Mouse (Mus musculus) midbrain, embryonic 12.5 days (tissue): ENCODE data around the gene Lnpk. TPM values are rescaled to one million over a fixed set of nuclear protein-coding genes. Genes with fewer than 3 reads are reported as not detected.

ENCODE experiments used
- ATAC-seq: fragments of 200-750 bp; cut with Nextera tagmentation; 2 replicates; pipeline ENCODE4 v1.8.0; 2017; ENCODE audit warnings: low read depth, moderate TSS enrichment, moderate library complexity; ENCODE audit not compliant: low FRiP score
- H3K27ac ChIP-seq: fragments of 300-500 bp; sonication (generic); replicated peaks from 2 replicates; pipeline ENCODE4 v1.5.1; 2016; ENCODE audit warnings: mild to moderate bottlenecking
- H3K27me3 ChIP-seq: fragments of 300-500 bp; sonication (generic); 2 replicates; pipeline ENCODE4 v1.6.1; 2016; ENCODE audit warnings: mild to moderate bottlenecking
- H3K36me3 ChIP-seq: fragments of 300-500 bp; sonication (generic); 2 replicates; pipeline ENCODE4 v1.6.1; 2016
- H3K4me1 ChIP-seq: fragments of 300-500 bp; sonication (generic); 2 replicates; pipeline ENCODE4 v1.6.1; 2016
- H3K4me2 ChIP-seq: fragments of 300-500 bp; sonication (generic); replicated peaks from 2 replicates; pipeline ENCODE4 v1.6.1; 2016; ENCODE audit warnings: mild to moderate bottlenecking, moderate library complexity
- H3K4me3 ChIP-seq: fragments of 300-500 bp; sonication (generic); 2 replicates; pipeline ENCODE4 v1.5.1; 2016; ENCODE audit warnings: mild to moderate bottlenecking
- H3K9ac ChIP-seq: fragments of 300-500 bp; sonication (generic); replicated peaks from 2 replicates; pipeline ENCODE4 v1.6.1; 2016; ENCODE audit warnings: mild to moderate bottlenecking, moderate library complexity
- H3K9me3 ChIP-seq: fragments of 300-500 bp; sonication (generic); 2 replicates; pipeline ENCODE4 v1.6.1; 2016; ENCODE audit warnings: mild to moderate bottlenecking
- WGBS: fragments of 180-500 bp; shearing (Covaris S2); methylation state at CpG from one replicate; pipeline ENCODE4 v1.1.7; 2016; 5-methylcytosine and 5-hydroxymethylcytosine counted together
- polyA plus RNA-seq: library from polyadenylated mRNA; unstranded; fragments of >200 nt; fragmentation: Nextera tagmentation; extraction: Ambion mirVana; gene quantifications from 2 replicates; pipeline ENCODE4 v1.2.1, GENCODE M21; 2016

Lnpk gene
- polyA plus RNA-seq, 1 experiment from 2014 or later = 60.8 TPM

- H3K27me3 ChIP-seq = no peaks in the 10 kb centered on the region
Measured at GRCm38 (mm10) chr2:74570390-74570789, 8.8 kb downstream of the Lnpk start.

GRCm38 (mm10) chr2:74559822-74560221 lies 19.4 kb downstream of the Lnpk start:
- no peak for ATAC-seq
- H3K27me3 ChIP-seq = no peaks in the 10 kb centered on the region
- peaks cover 15% of the 10 kb centered on the region for H3K36me3 ChIP-seq
- no peak overlapping the region for H3K4me3 ChIP-seq
- WGBS = 92% methylated on average over 2 of the region's 2 CpGs
- H3K27ac ChIP-seq = no peak overlapping the region
- H3K9me3 ChIP-seq = no peaks in the 10 kb centered on the region
- no peak overlapping the region for H3K4me2 ChIP-seq
- H3K4me1 ChIP-seq = peaks cover 2% of the 10 kb centered on the region; the same call in 1 of the 2 replicates
- H3K9ac ChIP-seq = no peak overlapping the region

More at GRCm38 (mm10) chr2:74570390-74570789, 8.8 kb downstream of the Lnpk start:
- 79% methylated on average over 4 of the region's 4 CpGs for WGBS
- no peak for ATAC-seq
- no peaks in the 10 kb centered on the region for H3K9me3 ChIP-seq
- H3K36me3 ChIP-seq = peaks cover 3% of the 10 kb centered on the region; the same call in 1 of the 2 replicates
- H3K9ac ChIP-seq = no peak overlapping the region
- no peak overlapping the region for H3K4me3 ChIP-seq
- no peak overlapping the region for H3K4me2 ChIP-seq
- H3K27ac ChIP-seq = no peak overlapping the region
- no peaks in the 10 kb centered on the region for H3K4me1 ChIP-seq

- H3K27me3 ChIP-seq = no peaks in the 10 kb centered on the region
- H3K9ac ChIP-seq = no peak overlapping the region
- H3K27ac ChIP-seq = no peak overlapping the region
- no peak overlapping the region for H3K4me3 ChIP-seq
- H3K4me2 ChIP-seq = no peak overlapping the region
- peaks cover 17% of the 10 kb centered on the region for H3K36me3 ChIP-seq
- no peak for ATAC-seq
- H3K9me3 ChIP-seq = no peaks in the 10 kb centered on the region
- 93% methylated on average over 2 of the region's 2 CpGs for WGBS
- peaks cover 2% of the 10 kb centered on the region; the same call in 1 of the 2 replicates for H3K4me1 ChIP-seq
Measured at GRCm38 (mm10) chr2:74559092-74559491, 20.1 kb downstream of the Lnpk start.

GRCm38 (mm10) chr2:74557451-74557850 lies 21.8 kb downstream of the Lnpk start:
- H3K27me3 ChIP-seq = no peaks in the 10 kb centered on the region
- peaks cover 2% of the 10 kb centered on the region; the same call in 1 of the 2 replicates for H3K4me1 ChIP-seq
- H3K4me3 ChIP-seq = no peak overlapping the region
- ATAC-seq = peak; percentile 65; the same call in 1 of the 2 replicates
- H3K36me3 ChIP-seq = peaks cover 23% of the 10 kb centered on the region
- 54% methylated on average over 2 of the region's 2 CpGs for WGBS
- H3K9ac ChIP-seq = no peak overlapping the region
- no peaks in the 10 kb centered on the region for H3K9me3 ChIP-seq
- H3K27ac ChIP-seq = no peak overlapping the region
- no peak overlapping the region for H3K4me2 ChIP-seq

- Histone ChIP-seq H3K27ac (no peak overlapping the region), H3K36me3 (peaks cover 17% of the 10 kb centered on the region), H3K4me2 (no peak overlapping the region), H3K4me1 (no peaks in the 10 kb centered on the region), H3K4me3 (no peak overlapping the region), H3K27me3 (no peaks in the 10 kb centered on the region), H3K9ac (no peak overlapping the region), H3K9me3 (no peaks in the 10 kb centered on the region)
- ATAC-seq = no peak
Measured at GRCm38 (mm10) chr2:74551929-74552328, 27.3 kb downstream of the Lnpk start.

GRCm38 (mm10) chr2:74548306-74548705 lies 30.9 kb downstream of the Lnpk start:
- Histone ChIP-seq H3K9me3 (no peaks in the 10 kb centered on the region), H3K4me1 (no peaks in the 10 kb centered on the region), H3K27me3 (no peaks in the 10 kb centered on the region), H3K27ac (no peak overlapping the region), H3K4me2 (no peak overlapping the region), H3K36me3 (peaks cover 7% of the 10 kb centered on the region), H3K4me3 (no peak overlapping the region), H3K9ac (no peak overlapping the region)
- WGBS = 83% methylated on average over 2 of the region's 2 CpGs
- ATAC-seq = no peak

- Histone ChIP-seq H3K27me3 (no peaks in the 10 kb centered on the region), H3K9me3 (no peaks in the 10 kb centered on the region), H3K4me3 (no peak overlapping the region), H3K4me1 (0 out of 2 replicates have a peak, but pooled peaks cover 6% of the 10 kb centered on the region), H3K27ac (no peak overlapping the region), H3K4me2 (no peak overlapping the region), H3K36me3 (no peaks in the 10 kb centered on the region), H3K9ac (no peak overlapping the region)
- WGBS = 83% methylated on average over 5 of the region's 5 CpGs
- ATAC-seq = no peak
Measured at GRCm38 (mm10) chr2:74508302-74508701, 70.9 kb downstream of the Lnpk start.

- no peak overlapping the region for H3K9ac ChIP-seq
- no peaks in the 10 kb centered on the region for H3K9me3 ChIP-seq
- H3K4me2 ChIP-seq = no peak overlapping the region
- H3K4me3 ChIP-seq = no peak overlapping the region
- H3K27me3 ChIP-seq = no peaks in the 10 kb centered on the region
- WGBS = 47% methylated on average over 8 of the region's 8 CpGs
- H3K27ac ChIP-seq = no peak overlapping the region
- no peak for ATAC-seq
- H3K36me3 ChIP-seq = no peaks in the 10 kb centered on the region
- H3K4me1 ChIP-seq = 0 out of 2 replicates have a peak, but pooled peaks cover 6% of the 10 kb centered on the region
Measured at GRCm38 (mm10) chr2:74506439-74506838, 72.8 kb downstream of the Lnpk start.

- Histone ChIP-seq H3K4me2 (no peak overlapping the region), H3K27ac (no peak overlapping the region), H3K9me3 (no peaks in the 10 kb centered on the region), H3K4me1 (no peaks in the 10 kb centered on the region), H3K9ac (no peak overlapping the region), H3K36me3 (no peaks in the 10 kb centered on the region), H3K4me3 (no peak overlapping the region), H3K27me3 (no peaks in the 10 kb centered on the region)
- no peak for ATAC-seq
- WGBS = 90% methylated on average over 2 of the region's 2 CpGs
Measured at GRCm38 (mm10) chr2:74500307-74500706, 78.9 kb downstream of the Lnpk start.

GRCm38 (mm10) chr2:74497851-74498250 lies 81.4 kb downstream of the Lnpk start:
- Histone ChIP-seq H3K27me3 (no peaks in the 10 kb centered on the region), H3K9ac (no peak overlapping the region), H3K9me3 (no peaks in the 10 kb centered on the region), H3K4me2 (no peak overlapping the region), H3K4me3 (no peak overlapping the region), H3K36me3 (no peaks in the 10 kb centered on the region), H3K27ac (no peak overlapping the region), H3K4me1 (no peaks in the 10 kb centered on the region)
- 40% methylated on average over 5 of the region's 5 CpGs for WGBS
- ATAC-seq = no peak

- Histone ChIP-seq H3K4me1 (peaks cover 4% of the 10 kb centered on the region; the same call in 1 of the 2 replicates), H3K9me3 (no peaks in the 10 kb centered on the region), H3K9ac (no peak overlapping the region), H3K36me3 (no peaks in the 10 kb centered on the region), H3K4me3 (no peak overlapping the region), H3K4me2 (no peak overlapping the region), H3K27ac (no peak overlapping the region), H3K27me3 (no peaks in the 10 kb centered on the region)
- WGBS = 75% methylated on average over 13 of the region's 13 CpGs
- ATAC-seq = no peak
Measured at GRCm38 (mm10) chr2:74491426-74491825, 87.8 kb downstream of the Lnpk start.

- Histone ChIP-seq H3K4me1 (peaks cover 4% of the 10 kb centered on the region; the same call in 1 of the 2 replicates), H3K9ac (no peak overlapping the region), H3K9me3 (no peaks in the 10 kb centered on the region), H3K27me3 (no peaks in the 10 kb centered on the region), H3K4me3 (no peak overlapping the region), H3K4me2 (no peak overlapping the region), H3K27ac (no peak overlapping the region), H3K36me3 (no peaks in the 10 kb centered on the region)
- WGBS = 87% methylated on average over 1 of the region's 1 CpGs
- ATAC-seq = no peak
Measured at GRCm38 (mm10) chr2:74490186-74490585, 89.0 kb downstream of the Lnpk start.

- peaks cover 4% of the 10 kb centered on the region; the same call in 1 of the 2 replicates for H3K4me1 ChIP-seq
- no peak overlapping the region for H3K9ac ChIP-seq
- no peaks in the 10 kb centered on the region for H3K36me3 ChIP-seq
- no peak overlapping the region for H3K4me3 ChIP-seq
- H3K27ac ChIP-seq = no peak overlapping the region
- WGBS = 46% methylated on average over 7 of the region's 7 CpGs
- H3K9me3 ChIP-seq = no peaks in the 10 kb centered on the region
- ATAC-seq = no peak
- H3K4me2 ChIP-seq = no peak overlapping the region
- no peaks in the 10 kb centered on the region for H3K27me3 ChIP-seq
Measured at GRCm38 (mm10) chr2:74488443-74488842, 90.8 kb downstream of the Lnpk start.
